Mouse (Mus musculus): ENCODE measurements around the gene Gm49661. TPM values are rescaled to one million over a fixed set of nuclear protein-coding genes. Genes with fewer than 3 reads are reported as not detected.

Gene Gm49661
- not detected in 2 replicates for polyA plus RNA-seq (2015; fragmentation: Nextera tagmentation; extraction: Ambion mirVana)

GRCm38 (mm10) chr8:84969241-84970134, at the start of gene Gm49661, which contains the start of the genes Prdx2 and Rnaseh2a:
Gm49661 (minus strand) TSS chr8:84969433.
Prdx2 (plus strand) TSS chr8:84969587.
Rnaseh2a (minus strand) TSS chr8:84969767.
- peak; percentile 78 for ATAC-seq (replicated peaks)
- WGBS, result under 1% methylated on average over 56 of the region's 56 CpGs
- H3K4me2 ChIP-seq, result peak within 1 kb of the TSS; percentile 94

GRCm38 (mm10) chr8:85017209-85017608, 48.0 kb upstream of the Gm49661 start:
- 26% methylated on average over 5 of the region's 5 CpGs for WGBS
- Histone ChIP-seq H3K9ac (no peak overlapping the region), H3K9me3 (no peaks in the 10 kb centered on the region), H3K4me1 (peaks cover 6% of the 10 kb centered on the region; the same call in 1 of the 2 replicates), H3K36me3 (replicated peaks) (peaks cover 26% of the 10 kb centered on the region), H3K27ac (no peak overlapping the region), H3K27me3 (replicated peaks) (peaks cover 10% of the 10 kb centered on the region), H3K4me2 (no peak overlapping the region), H3K4me3 (no peak overlapping the region)
- no peak for ATAC-seq (replicated peaks)

More at GRCm38 (mm10) chr8:84969241-84970134, at the start of gene Gm49661, which contains the start of the genes Prdx2 and Rnaseh2a:
- peak within 1 kb of the TSS; percentile 78 for H3K27ac ChIP-seq
- no peaks in the 10 kb centered on the region for H3K9me3 ChIP-seq
- H3K9ac ChIP-seq, result peak within 1 kb of the TSS; percentile 84
- no peaks in the 10 kb centered on the region for H3K27me3 ChIP-seq (replicated peaks)
- H3K36me3 ChIP-seq (replicated peaks), result peaks cover 22% of the 10 kb centered on the region
- peak within 1 kb of the TSS; percentile 71 for H3K4me3 ChIP-seq
- H3K4me1 ChIP-seq, result peaks cover 51% of the 10 kb centered on the region

GRCm38 (mm10) chr8:85016724-85017123, 47.5 kb upstream of the Gm49661 start:
- Histone ChIP-seq H3K4me3 (no peak overlapping the region), H3K9ac (no peak overlapping the region), H3K36me3 (replicated peaks) (peaks cover 26% of the 10 kb centered on the region), H3K4me2 (no peak overlapping the region), H3K4me1 (peaks cover 6% of the 10 kb centered on the region; the same call in 1 of the 2 replicates), H3K9me3 (no peaks in the 10 kb centered on the region), H3K27ac (no peak overlapping the region), H3K27me3 (replicated peaks) (peaks cover 12% of the 10 kb centered on the region)
- no peak for ATAC-seq (replicated peaks)
- 74% methylated on average over 10 of the region's 10 CpGs for WGBS

GRCm38 (mm10) chr8:85014431-85014830, 45.2 kb upstream of the Gm49661 start, which contains the start of gene Best2:
Best2 (minus strand) TSS chr8:85014531.
- H3K27me3 ChIP-seq (replicated peaks), result peaks cover 25% of the 10 kb centered on the region
- H3K4me2 ChIP-seq, result peak within 1 kb of the TSS; percentile 62
- ATAC-seq (replicated peaks), result no peak
- no peak within 1 kb of the TSS for H3K27ac ChIP-seq
- peaks cover 22% of the 10 kb centered on the region for H3K36me3 ChIP-seq (replicated peaks)
- H3K9me3 ChIP-seq, result no peaks in the 10 kb centered on the region
- WGBS, result 55% methylated on average over 2 of the region's 2 CpGs
- H3K4me3 ChIP-seq, result peak within 1 kb of the TSS; percentile 35
- H3K4me1 ChIP-seq, result peaks cover 6% of the 10 kb centered on the region; the same call in 1 of the 2 replicates
- H3K9ac ChIP-seq, result peak within 1 kb of the TSS; percentile 36; the same call in 1 of the 2 replicates

GRCm38 (mm10) chr8:85013230-85013840, 44.1 kb upstream of the Gm49661 start:
- Histone ChIP-seq H3K9ac (peak overlapping the region; percentile 36; the same call in 1 of the 2 replicates), H3K27me3 (replicated peaks) (peaks cover 29% of the 10 kb centered on the region), H3K4me2 (peak overlapping the region; percentile 62), H3K4me1 (peaks cover 6% of the 10 kb centered on the region; the same call in 1 of the 2 replicates), H3K4me3 (peak overlapping the region; percentile 35), H3K36me3 (replicated peaks) (peaks cover 12% of the 10 kb centered on the region), H3K9me3 (no peaks in the 10 kb centered on the region), H3K27ac (no peak overlapping the region)
- WGBS, result 6% methylated on average over 26 of the region's 26 CpGs
- peak; percentile 78 for ATAC-seq (replicated peaks)

- 14% methylated on average over 28 of the region's 28 CpGs for WGBS
- Histone ChIP-seq H3K4me2 (no peak overlapping the region), H3K27ac (no peak overlapping the region), H3K4me1 (peaks cover 6% of the 10 kb centered on the region; the same call in 1 of the 2 replicates), H3K9ac (no peak overlapping the region), H3K4me3 (no peak overlapping the region), H3K9me3 (no peaks in the 10 kb centered on the region), H3K36me3 (replicated peaks) (no peaks in the 10 kb centered on the region), H3K27me3 (replicated peaks) (peaks cover 38% of the 10 kb centered on the region)
- no peak for ATAC-seq (replicated peaks)
These were observed 42.0 kb upstream of the Gm49661 start for GRCm38 (mm10) chr8:85011242-85011641.

- Histone ChIP-seq H3K4me3 (no peak overlapping the region), H3K4me2 (no peak overlapping the region), H3K4me1 (no peaks in the 10 kb centered on the region), H3K9me3 (no peaks in the 10 kb centered on the region), H3K36me3 (replicated peaks) (peaks cover 3% of the 10 kb centered on the region; the same call in 1 of the 2 replicates), H3K9ac (no peak overlapping the region), H3K27ac (no peak overlapping the region), H3K27me3 (replicated peaks) (peaks cover 29% of the 10 kb centered on the region)
- 23% methylated on average over 25 of the region's 25 CpGs for WGBS
- ATAC-seq (replicated peaks), result no peak
These were observed 38.5 kb upstream of the Gm49661 start for GRCm38 (mm10) chr8:85007686-85008085.

GRCm38 (mm10) chr8:84997649-84998295, 28.5 kb upstream of the Gm49661 start:
- H3K27me3 ChIP-seq (replicated peaks), result peaks cover 17% of the 10 kb centered on the region
- H3K36me3 ChIP-seq (replicated peaks), result peaks cover 1% of the 10 kb centered on the region; the same call in 1 of the 2 replicates
- H3K4me3 ChIP-seq, result peak overlapping the region; percentile 9; the same call in 1 of the 2 replicates
- no peaks in the 10 kb centered on the region for H3K9me3 ChIP-seq
- peak; percentile 77 for ATAC-seq (replicated peaks)
- H3K9ac ChIP-seq, result no peak overlapping the region
- peaks cover 11% of the 10 kb centered on the region; the same call in 1 of the 2 replicates for H3K4me1 ChIP-seq
- peak overlapping the region; percentile 31 for H3K4me2 ChIP-seq
- WGBS, result 4% methylated on average over 19 of the region's 19 CpGs
- no peak overlapping the region for H3K27ac ChIP-seq

GRCm38 (mm10) chr8:84996978-84997377, 27.7 kb upstream of the Gm49661 start:
- Histone ChIP-seq H3K4me3 (no peak overlapping the region), H3K36me3 (replicated peaks) (no peaks in the 10 kb centered on the region), H3K4me1 (peaks cover 11% of the 10 kb centered on the region; the same call in 1 of the 2 replicates), H3K9me3 (no peaks in the 10 kb centered on the region), H3K4me2 (no peak overlapping the region), H3K27me3 (replicated peaks) (peaks cover 17% of the 10 kb centered on the region), H3K9ac (no peak overlapping the region), H3K27ac (no peak overlapping the region)
- 82% methylated on average over 5 of the region's 5 CpGs for WGBS
- ATAC-seq (replicated peaks), result no peak

GRCm38 (mm10) chr8:84995680-84996079, 26.4 kb upstream of the Gm49661 start:
- H3K27ac ChIP-seq, result no peak overlapping the region
- no peak overlapping the region for H3K4me3 ChIP-seq
- WGBS, result 27% methylated on average over 25 of the region's 25 CpGs
- 0 out of 2 replicates have a peak overlapping the region, but pooled peaks have one; percentile 14 for H3K4me2 ChIP-seq
- peaks cover 17% of the 10 kb centered on the region for H3K27me3 ChIP-seq (replicated peaks)
- H3K9me3 ChIP-seq, result no peaks in the 10 kb centered on the region
- no peaks in the 10 kb centered on the region for H3K36me3 ChIP-seq (replicated peaks)
- no peak overlapping the region for H3K9ac ChIP-seq
- H3K4me1 ChIP-seq, result peaks cover 20% of the 10 kb centered on the region
- no peak for ATAC-seq (replicated peaks)

- H3K36me3 ChIP-seq (replicated peaks), result no peaks in the 10 kb centered on the region
These were observed 25.1 kb upstream of the Gm49661 start for GRCm38 (mm10) chr8:84994375-84994774.

More at GRCm38 (mm10) chr8:84994375-84994774, 25.1 kb upstream of the Gm49661 start:
- H3K4me3 ChIP-seq, result no peak overlapping the region
- ATAC-seq (replicated peaks), result no peak
- peaks cover 27% of the 10 kb centered on the region for H3K4me1 ChIP-seq
- no peak overlapping the region for H3K27ac ChIP-seq
- 95% methylated on average over 9 of the region's 9 CpGs for WGBS
- H3K9ac ChIP-seq, result no peak overlapping the region
- no peaks in the 10 kb centered on the region for H3K9me3 ChIP-seq
- H3K27me3 ChIP-seq (replicated peaks), result peaks cover 17% of the 10 kb centered on the region
- H3K4me2 ChIP-seq, result no peak overlapping the region

Measured in midbrain, embryonic 15.5 days (tissue).